Mouse (Mus musculus) forebrain, embryonic 16.5 days (tissue): ENCODE results near the gene Cxcl3. TPM values are rescaled to one million over a fixed set of nuclear protein-coding genes. Genes with fewer than 3 reads are reported as not detected.

Experiments
- ATAC-seq: fragments of 200-750 bp; cut with Nextera tagmentation; 2 replicates; pipeline ENCODE4 v1.8.0; 2017; ENCODE audit warnings: mild to moderate bottlenecking, moderate library complexity
- H3K27ac ChIP-seq: fragments of 300-500 bp; sonication (generic); 2 replicates; pipeline ENCODE4 v1.5.1; 2014; ENCODE audit warnings: low read length, control low read depth
- H3K27me3 ChIP-seq: fragments of 300-500 bp; sonication (generic); replicated peaks from 2 replicates; pipeline ENCODE4 v1.6.1; 2014; ENCODE audit warnings: low read length; ENCODE audit not compliant: control insufficient read depth, insufficient read depth
- H3K36me3 ChIP-seq: fragments of 300-500 bp; sonication (generic); 2 replicates; pipeline ENCODE4 v1.6.1; 2014; ENCODE audit not compliant: control insufficient read depth, insufficient read depth
- H3K4me1 ChIP-seq: fragments of 300-500 bp; sonication (generic); replicated peaks from 2 replicates; pipeline ENCODE4 v1.6.1; 2014; ENCODE audit warnings: low read length; ENCODE audit not compliant: control insufficient read depth, insufficient read depth
- H3K4me2 ChIP-seq: fragments of 300-500 bp; sonication (generic); 2 replicates; pipeline ENCODE4 v1.6.1; 2014; ENCODE audit warnings: mild to moderate bottlenecking, low read length, control low read depth
- H3K4me3 ChIP-seq: fragments of 300-500 bp; sonication (generic); replicated peaks from 2 replicates; pipeline ENCODE4 v1.5.1; 2014; ENCODE audit warnings: mild to moderate bottlenecking, low read length, control low read depth
- H3K9ac ChIP-seq: fragments of 300-500 bp; sonication (generic); replicated peaks from 2 replicates; pipeline ENCODE4 v1.6.1; 2014; ENCODE audit warnings: low read depth, low read length, control low read depth
- H3K9me3 ChIP-seq: fragments of 300-500 bp; sonication (generic); 2 replicates; pipeline ENCODE4 v1.6.1; 2016; ENCODE audit warnings: low read length; ENCODE audit not compliant: control insufficient read depth
- WGBS: fragments of 180-500 bp; shearing (Covaris S2); extraction: QIAGEN DNeasy Blood & Tissue Kit; methylation state at CpG from one replicate; pipeline ENCODE4 v1.1.7; 2014; 5-methylcytosine and 5-hydroxymethylcytosine counted together
- polyA plus RNA-seq: library from polyadenylated mRNA; unstranded; fragments of >200 nt; fragmentation: Nextera tagmentation; extraction: Ambion mirVana; gene quantifications from 2 replicates; pipeline ENCODE4 v1.2.1, GENCODE M21; 2015

Cxcl3 gene
- polyA plus RNA-seq, 1 experiment from 2014 or later, result 0.28 TPM

- H3K27ac ChIP-seq, result no peak overlapping the region
- no peaks in the 10 kb centered on the region for H3K36me3 ChIP-seq
- H3K27me3 ChIP-seq, result 0 out of 2 replicates have a peak, but pooled peaks cover under 1% of the 10 kb centered on the region
- H3K4me3 ChIP-seq, result no peak overlapping the region
- peaks cover 4% of the 10 kb centered on the region for H3K4me1 ChIP-seq
- ATAC-seq, result no peak
- H3K9ac ChIP-seq, result no peak overlapping the region
- no peak overlapping the region for H3K4me2 ChIP-seq
- H3K9me3 ChIP-seq, result no peaks in the 10 kb centered on the region
- 82% methylated on average over 12 of the region's 12 CpGs for WGBS
Measured at GRCm38 (mm10) chr5:90763912-90764665, 21.8 kb upstream of the Cxcl3 start.

GRCm38 (mm10) chr5:90765821-90766606, 19.9 kb upstream of the Cxcl3 start:
- no peaks in the 10 kb centered on the region for H3K36me3 ChIP-seq
- H3K27me3 ChIP-seq, result no peaks in the 10 kb centered on the region
- no peak overlapping the region for H3K4me2 ChIP-seq
- no peak overlapping the region for H3K4me3 ChIP-seq
- H3K9ac ChIP-seq, result no peak overlapping the region
- H3K9me3 ChIP-seq, result no peaks in the 10 kb centered on the region
- H3K27ac ChIP-seq, result no peak overlapping the region
- ATAC-seq, result no peak
- H3K4me1 ChIP-seq, result no peaks in the 10 kb centered on the region
- 85% methylated on average over 8 of the region's 8 CpGs for WGBS

- Histone ChIP-seq H3K27ac (no peak within 1 kb of the TSS), H3K9ac (no peak within 1 kb of the TSS), H3K36me3 (no peaks in the 10 kb centered on the region), H3K27me3 (no peaks in the 10 kb centered on the region), H3K9me3 (no peaks in the 10 kb centered on the region), H3K4me3 (no peak within 1 kb of the TSS), H3K4me1 (no peaks in the 10 kb centered on the region), H3K4me2 (no peak within 1 kb of the TSS)
- no peak for ATAC-seq
- 69% methylated on average over 3 of the region's 3 CpGs for WGBS
Measured at GRCm38 (mm10) chr5:90768218-90768617, 17.7 kb upstream of the Cxcl3 start, which contains the start of gene Ppbp. Ppbp (plus strand) TSS chr5:90768518.

- WGBS, result 65% methylated on average over 3 of the region's 3 CpGs
- no peak for ATAC-seq
- Histone ChIP-seq H3K4me1 (no peaks in the 10 kb centered on the region), H3K9ac (no peak overlapping the region), H3K4me2 (no peak overlapping the region), H3K27me3 (no peaks in the 10 kb centered on the region), H3K4me3 (no peak overlapping the region), H3K27ac (no peak overlapping the region), H3K36me3 (no peaks in the 10 kb centered on the region), H3K9me3 (no peaks in the 10 kb centered on the region)
Measured at GRCm38 (mm10) chr5:90771369-90771768, 14.5 kb upstream of the Cxcl3 start.

- H3K4me1 ChIP-seq, result no peaks in the 10 kb centered on the region
- WGBS, result 87% methylated on average over 16 of the region's 16 CpGs
Measured at GRCm38 (mm10) chr5:90771880-90772653, 13.8 kb upstream of the Cxcl3 start, which contains the start of gene Pf4. Pf4 (plus strand) TSS chr5:90772435.

GRCm38 (mm10) chr5:90775562-90775961, 10.3 kb upstream of the Cxcl3 start:
- ATAC-seq, result no peak

More at GRCm38 (mm10) chr5:90771880-90772653, 13.8 kb upstream of the Cxcl3 start, which contains the start of gene Pf4:
- Histone ChIP-seq H3K9me3 (no peaks in the 10 kb centered on the region), H3K36me3 (no peaks in the 10 kb centered on the region), H3K27me3 (no peaks in the 10 kb centered on the region), H3K27ac (no peak within 1 kb of the TSS), H3K9ac (no peak within 1 kb of the TSS), H3K4me3 (no peak within 1 kb of the TSS), H3K4me2 (no peak within 1 kb of the TSS)
- no peak for ATAC-seq

GRCm38 (mm10) chr5:90777621-90778020, 8.3 kb upstream of the Cxcl3 start:
- Histone ChIP-seq H3K4me3 (no peak overlapping the region), H3K4me1 (no peaks in the 10 kb centered on the region), H3K4me2 (no peak overlapping the region), H3K9me3 (no peaks in the 10 kb centered on the region), H3K36me3 (no peaks in the 10 kb centered on the region), H3K27ac (no peak overlapping the region), H3K9ac (no peak overlapping the region), H3K27me3 (no peaks in the 10 kb centered on the region)
- ATAC-seq, result no peak
- 55% methylated on average over 10 of the region's 10 CpGs for WGBS

More at GRCm38 (mm10) chr5:90775562-90775961, 10.3 kb upstream of the Cxcl3 start:
- Histone ChIP-seq H3K27me3 (no peaks in the 10 kb centered on the region), H3K9ac (no peak overlapping the region), H3K9me3 (no peaks in the 10 kb centered on the region), H3K36me3 (no peaks in the 10 kb centered on the region), H3K27ac (no peak overlapping the region), H3K4me3 (no peak overlapping the region), H3K4me2 (no peak overlapping the region), H3K4me1 (no peaks in the 10 kb centered on the region)
- 94% methylated on average over 5 of the region's 5 CpGs for whole genome bisulfite sequencing

GRCm38 (mm10) chr5:90778856-90779255, 7.0 kb upstream of the Cxcl3 start:
- H3K27me3 ChIP-seq, result no peaks in the 10 kb centered on the region
- no peak overlapping the region for H3K4me2 ChIP-seq
- H3K36me3 ChIP-seq, result no peaks in the 10 kb centered on the region
- H3K4me1 ChIP-seq, result no peaks in the 10 kb centered on the region
- no peak overlapping the region for H3K4me3 ChIP-seq
- ATAC-seq, result no peak
- no peak overlapping the region for H3K9ac ChIP-seq
- H3K9me3 ChIP-seq, result no peaks in the 10 kb centered on the region
- WGBS, result 79% methylated on average over 6 of the region's 6 CpGs
- H3K27ac ChIP-seq, result no peak overlapping the region

- no peaks in the 10 kb centered on the region for H3K36me3 ChIP-seq
- H3K9ac ChIP-seq, result no peak overlapping the region
- 89% methylated on average over 3 of the region's 3 CpGs for WGBS
- ATAC-seq, result no peak
- H3K27me3 ChIP-seq, result no peaks in the 10 kb centered on the region
- H3K9me3 ChIP-seq, result no peaks in the 10 kb centered on the region
- no peak overlapping the region for H3K4me2 ChIP-seq
- no peak overlapping the region for H3K4me3 ChIP-seq
- H3K4me1 ChIP-seq, result peaks cover 6% of the 10 kb centered on the region
- H3K27ac ChIP-seq, result no peak overlapping the region
Measured at GRCm38 (mm10) chr5:90783697-90784096, 2.2 kb upstream of the Cxcl3 start.
